Mouse (Mus musculus) liver, embryonic 14.5 days (tissue): ENCODE results near the gene Mllt3.

Experiments used
- CTCF ChIP-seq: IDR thresholded peaks from 2 replicates; pipeline ENCODE4 v1.5.1; 2016; ENCODE audit warnings: antibody characterized with exemption, low read depth, control low read depth
- EP300 ChIP-seq: IDR thresholded peaks from 2 replicates; pipeline ENCODE4 v1.6.1; 2016; ENCODE audit warnings: antibody characterized with exemption, low read depth

GRCm38 (mm10) chr4:87836257-87836656, 196.9 kb downstream of the Mllt3 start:
- TF ChIP-seq CTCF, result no peak
- no peak for TF ChIP-seq EP300
